In genomic region chr5:137737400-137737940, GRCm38 (mm10) we compare ENCODE assay signal across 11 mouse cellular contexts. TPM values are rescaled to one million over a fixed set of nuclear protein-coding genes. Genes with fewer than 3 reads are reported as not detected.
DNase-seq lines count a peak whose midpoint lies in the region; ATAC-seq and TF ChIP-seq lines count a peak whose summit lies in the region.
"Had no signal": no experiment of that assay in that cellular context is flagged by ENCODE, and none has a peak within 500 bp of the region (broad histone marks: within the 10 kb centered on the region; RNA-seq: fewer than 3 reads in every experiment).

No protein-coding gene starts in this region.

- H3K4me2 ChIP-seq in heart, embryonic 12.5 days: no peak overlapping the region
- H3K4me2 ChIP-seq in CH12.LX (ENCODE audit: insufficient read depth, low read depth, poor library complexity, severe bottlenecking): no peak overlapping the region
- peak overlapping the region; percentile 72; the same call in 1 of the 2 replicates for H3K4me2 ChIP-seq in hindbrain, postnatal 0 days (ENCODE audit: low read depth, low read length)
- H3K4me2 ChIP-seq in intestine, embryonic 16.5 days (ENCODE audit: low read depth, low read length): no peak overlapping the region
- H3K4me2 ChIP-seq: liver, embryonic 13.5 days had no signal

- no peaks in the 10 kb centered on the region for H3K9me3 ChIP-seq in heart, embryonic 12.5 days (replicated peaks)
- H3K9me3 ChIP-seq in CH12.LX (replicated peaks; ENCODE audit: low read length): no peaks in the 10 kb centered on the region
- H3K9me3 ChIP-seq in hindbrain, postnatal 0 days (ENCODE audit: low read length): no peaks in the 10 kb centered on the region
- no peaks in the 10 kb centered on the region for H3K9me3 ChIP-seq in intestine, embryonic 16.5 days (ENCODE audit: control insufficient read depth, low read length)
- H3K9me3 ChIP-seq: liver, embryonic 13.5 days; megakaryocyte, embryonic 14.5 days had no signal

- WGBS in heart, embryonic 12.5 days: 87% methylated on average over 6 of the region's 6 CpGs
- 76% methylated on average over 6 of the region's 6 CpGs for WGBS in hindbrain, postnatal 0 days
- 79% methylated on average over 5 of the region's 6 CpGs for WGBS in intestine, embryonic 16.5 days

- no peaks in the 10 kb centered on the region for H3K79me2 ChIP-seq in CH12.LX (replicated peaks; ENCODE audit: control insufficient read depth, extremely low read depth, insufficient read depth, poor library complexity, severe bottlenecking)

- peak overlapping the region; percentile 11; the same call in 1 of the 2 replicates for H3K9ac ChIP-seq in heart, embryonic 12.5 days
- H3K9ac ChIP-seq in CH12.LX (ENCODE audit: insufficient read depth, low read depth): no peak overlapping the region
- peak overlapping the region; percentile 81; the same call in 1 of the 2 replicates for H3K9ac ChIP-seq in hindbrain, postnatal 0 days (replicated peaks; ENCODE audit: low read length)
- no peak overlapping the region for H3K9ac ChIP-seq in intestine, embryonic 16.5 days (ENCODE audit: low read depth, low read length)
- H3K9ac ChIP-seq: liver, embryonic 13.5 days had no signal

- intact Hi-C loops in heart, postnatal 14 days (cut with DNase I): no loop called here

- peaks cover 34% of the 10 kb centered on the region for H3K36me3 ChIP-seq in heart, embryonic 12.5 days
- H3K36me3 ChIP-seq in CH12.LX (replicated peaks in 1 of 2; ENCODE audit: control insufficient read depth in 1 of 2, insufficient read depth in 1 of 2, low read length in 1 of 2): peaks cover 0 to 6% of the 10 kb centered on the region in 2 experiments
- H3K36me3 ChIP-seq in hindbrain, postnatal 0 days (ENCODE audit: insufficient read depth, low read length): peaks cover 8% of the 10 kb centered on the region
- peaks cover 5% of the 10 kb centered on the region; the same call in 1 of the 2 replicates for H3K36me3 ChIP-seq in intestine, embryonic 16.5 days (ENCODE audit: control insufficient read depth, insufficient read depth, low read length)
- H3K36me3 ChIP-seq: liver, embryonic 13.5 days had no signal

- TF ChIP-seq CTCF in CH12.LX (conservative IDR thresholded peaks at IDR 0.05 in 1 of 2, IDR thresholded peaks at IDR 0.05 in 1 of 2; ENCODE audit: low read depth in 2 of 2, low read length in 2 of 2): no peak
- TF ChIP-seq CTCF in brain, embryonic 14.5 days (IDR thresholded peaks at IDR 0.05; ENCODE audit: borderline replicate concordance, extremely low read depth, insufficient read depth, insufficient read length): no peak
- TF ChIP-seq CTCF in hindbrain, postnatal 0 days (IDR thresholded peaks at IDR 0.05; ENCODE audit: low read depth): no peak

- 0 out of 2 replicates have a peak, but pooled peaks cover under 1% of the 10 kb centered on the region for H3K27me3 ChIP-seq in heart, embryonic 12.5 days (replicated peaks)
- peaks cover 2% of the 10 kb centered on the region for H3K27me3 ChIP-seq in CH12.LX (replicated peaks)
- no peaks in the 10 kb centered on the region for H3K27me3 ChIP-seq in hindbrain, postnatal 0 days (ENCODE audit: insufficient read depth, low read length)
- H3K27me3 ChIP-seq in intestine, embryonic 16.5 days (replicated peaks; ENCODE audit: control insufficient read depth, insufficient read depth, low read length): no peaks in the 10 kb centered on the region
- H3K27me3 ChIP-seq: liver, embryonic 13.5 days had no signal

- dilution Hi-C loops in CH12.LX (cut with MboI; ENCODE audit: extremely low pct_ligation_motif_present, extremely low pct_unique_long_range_greater_than_20kb, low sequenced_read_pairs): no loop called here

- no peak for DNase-seq in heart, postnatal 14 days
- no peak for DNase-seq in CH12.LX (ENCODE audit: extremely low read depth)
- peak; percentile 80 for DNase-seq in brain, embryonic 14.5 days (ENCODE audit: low read depth)
- peak; percentile 73 for DNase-seq in hindbrain, postnatal 0 days (ENCODE audit: low spot score)
- no peak for DNase-seq in ovary, postnatal 10 days (ENCODE audit: low spot score)
- DNase-seq in urinary bladder, postnatal 10 days (ENCODE audit: low spot score): no peak
- DNase-seq: liver, embryonic 13.5 days had no signal

- no peak overlapping the region for H3K27ac ChIP-seq in heart, embryonic 12.5 days (ENCODE audit: poor library complexity, severe bottlenecking)
- no peak overlapping the region for H3K27ac ChIP-seq in CH12.LX (ENCODE audit: insufficient read depth, low read depth)
- H3K27ac ChIP-seq in hindbrain, postnatal 0 days: peak overlapping the region; percentile 83; the same call in 1 of the 2 replicates
- no peak overlapping the region for H3K27ac ChIP-seq in intestine, embryonic 16.5 days (ENCODE audit: low read length)
- H3K27ac ChIP-seq: liver, embryonic 13.5 days had no signal

- peaks cover 41% of the 10 kb centered on the region for H3K4me1 ChIP-seq in heart, embryonic 12.5 days (replicated peaks)
- peaks cover 0 to 17% of the 10 kb centered on the region in 2 experiments; a peak in 2 of 4 replicates for H3K4me1 ChIP-seq in CH12.LX (ENCODE audit: control insufficient read depth in 1 of 2, insufficient read depth in 2 of 2)
- H3K4me1 ChIP-seq in hindbrain, postnatal 0 days (ENCODE audit: insufficient read depth, low read length): peaks cover 44% of the 10 kb centered on the region
- H3K4me1 ChIP-seq in intestine, embryonic 16.5 days (ENCODE audit: control insufficient read depth, insufficient read depth, low read length): peaks cover 19% of the 10 kb centered on the region

- ATAC-seq in heart, embryonic 12.5 days (ENCODE audit: insufficient number of reproducible peaks, low FRiP score): no peak
- ATAC-seq in hindbrain, postnatal 0 days: no peak
- ATAC-seq in intestine, embryonic 16.5 days: no peak

- H3K4me3 ChIP-seq in heart, embryonic 12.5 days: no peak overlapping the region
- H3K4me3 ChIP-seq in CH12.LX (replicated peaks in 1 of 3; ENCODE audit: low read depth in 2 of 3, low read length in 2 of 3, poor library complexity in 1 of 3): no peak overlapping the region
- no peak overlapping the region for H3K4me3 ChIP-seq in hindbrain, postnatal 0 days (ENCODE audit: low read length)
- H3K4me3 ChIP-seq in intestine, embryonic 16.5 days (ENCODE audit: low read length): no peak overlapping the region
- H3K4me3 ChIP-seq: erythroblast, embryonic 14.5 days; liver, embryonic 13.5 days had no signal

- no peak for TF ChIP-seq EP300 in CH12.LX (IDR thresholded peaks at IDR 0.05; ENCODE audit: low read length)

- no peak for TF ChIP-seq RAD21 in CH12.LX (IDR thresholded peaks at IDR 0.05; ENCODE audit: low read depth, low read length)

- in situ Hi-C loops in CH12.LX (cut with MboI; ENCODE audit: low pct_ligation_motif_present, low pct_unique_long_range_greater_than_20kb, low sequenced_read_pairs): no loop called here

- no peak for TF ChIP-seq POLR2A in CH12.LX (IDR thresholded peaks at IDR 0.05; ENCODE audit: low read depth, low read length)
- TF ChIP-seq POLR2A in brain, embryonic 14.5 days (IDR thresholded peaks at IDR 0.05; ENCODE audit: borderline replicate concordance, extremely low read depth, insufficient read depth, insufficient read length, poor library complexity, severe bottlenecking): no peak

RNA-seq across cellular contexts. Expression of gene Nyap1, which starts 3.9 kb away (rescaled TPM):
- polyA plus RNA-seq in heart, embryonic 12.5 days (2016; fragmentation: Nextera tagmentation; extraction: Ambion mirVana): 1.2 and 1.7 TPM in 2 replicates
- total RNA-seq in heart, postnatal 14 days (2021): 1 to 10 TPM; 1.4 to 1.8 TPM
- total RNA-seq in CH12.LX (2012; rRNA removed) (0.67 and 1.4 TPM in 2 replicates), CH12.LX (2014; rRNA removed) (0.28 and 0.34 TPM in 2 replicates)
- 0.35 and 0.43 TPM in 2 replicates for polyA plus RNA-seq in CH12.LX (2012; ENCODE audit: insufficient read length, low read depth)
- polyA plus RNA-seq in brain, embryonic 14.5 days (2012; rRNA removed): 208 and 219 TPM in 2 replicates
- total RNA-seq in hindbrain, postnatal 0 days (2014; rRNA removed): 192 and 215 TPM in 2 replicates
- polyA plus RNA-seq in hindbrain, postnatal 0 days (2015; fragmentation: Nextera tagmentation; extraction: Ambion mirVana): 30.0 and 33.2 TPM in 2 replicates
- polyA plus RNA-seq in intestine, embryonic 16.5 days (2015; fragmentation: Nextera tagmentation; extraction: Ambion mirVana): 2.2 and 2.3 TPM in 2 replicates

RNA-seq across cellular contexts. Expression of gene Tsc22d4, which starts 8.1 kb away (rescaled TPM):
- polyA plus RNA-seq in heart, embryonic 12.5 days (2016; fragmentation: Nextera tagmentation; extraction: Ambion mirVana): 144 and 154 TPM in 2 replicates
- 100 to 1,000 TPM; 287 to 312 TPM for total RNA-seq in heart, postnatal 14 days (2021)
- 32.0 and 39.9 TPM in 2 replicates for total RNA-seq in CH12.LX (2012; rRNA removed)
- total RNA-seq in CH12.LX (2014; rRNA removed): 26.4 and 28.2 TPM in 2 replicates
- 91.2 and 103 TPM in 2 replicates for polyA plus RNA-seq in CH12.LX (2012; ENCODE audit: insufficient read length, low read depth)
- 51.8 and 53.7 TPM in 2 replicates for polyA plus RNA-seq in brain, embryonic 14.5 days (2012; rRNA removed)
- 383 and 444 TPM in 2 replicates for total RNA-seq in hindbrain, postnatal 0 days (2014; rRNA removed)
- polyA plus RNA-seq in hindbrain, postnatal 0 days (2015; fragmentation: Nextera tagmentation; extraction: Ambion mirVana): 251 and 270 TPM in 2 replicates
- 116 and 122 TPM in 2 replicates for polyA plus RNA-seq in intestine, embryonic 16.5 days (2015; fragmentation: Nextera tagmentation; extraction: Ambion mirVana)

RNA-seq across cellular contexts. Expression of gene Ppp1r35, which starts 41.2 kb away (rescaled TPM):
- polyA plus RNA-seq in heart, embryonic 12.5 days (2016; fragmentation: Nextera tagmentation; extraction: Ambion mirVana): 28.0 and 31.8 TPM in 2 replicates
- total RNA-seq in heart, postnatal 14 days (2021): 10 to 100 TPM; 13.9 to 14.0 TPM
- total RNA-seq in CH12.LX (2012; rRNA removed) (31.6 and 34.6 TPM in 2 replicates), CH12.LX (2014; rRNA removed) (11.8 and 17.3 TPM in 2 replicates)
- polyA plus RNA-seq in CH12.LX (2012; ENCODE audit: insufficient read length, low read depth): 23.3 and 24.1 TPM in 2 replicates
- 47.7 and 81.6 TPM in 2 replicates for polyA plus RNA-seq in brain, embryonic 14.5 days (2012; rRNA removed)
- 52.8 and 67.0 TPM in 2 replicates for total RNA-seq in hindbrain, postnatal 0 days (2014; rRNA removed)
- 35.5 and 37.1 TPM in 2 replicates for polyA plus RNA-seq in hindbrain, postnatal 0 days (2015; fragmentation: Nextera tagmentation; extraction: Ambion mirVana)
- 19.3 and 19.8 TPM in 2 replicates for polyA plus RNA-seq in intestine, embryonic 16.5 days (2015; fragmentation: Nextera tagmentation; extraction: Ambion mirVana)

RNA-seq across cellular contexts. Expression of gene Mepce, which starts 50.0 kb away (rescaled TPM):
- 8.8 and 11.0 TPM in 2 replicates for polyA plus RNA-seq in heart, embryonic 12.5 days (2016; fragmentation: Nextera tagmentation; extraction: Ambion mirVana)
- 10 to 100 TPM; 32.7 to 33.0 TPM for total RNA-seq in heart, postnatal 14 days (2021)
- 32.7 and 38.5 TPM in 2 replicates for total RNA-seq in CH12.LX (2012; rRNA removed)
- total RNA-seq in CH12.LX (2014; rRNA removed): 31.1 and 37.3 TPM in 2 replicates
- 42.4 and 43.7 TPM in 2 replicates for polyA plus RNA-seq in CH12.LX (2012; ENCODE audit: insufficient read length, low read depth)
- polyA plus RNA-seq in brain, embryonic 14.5 days (2012; rRNA removed): 35.7 and 38.5 TPM in 2 replicates
- 40.3 and 49.2 TPM in 2 replicates for total RNA-seq in hindbrain, postnatal 0 days (2014; rRNA removed)
- 16.8 and 17.1 TPM in 2 replicates for polyA plus RNA-seq in hindbrain, postnatal 0 days (2015; fragmentation: Nextera tagmentation; extraction: Ambion mirVana)
- polyA plus RNA-seq in intestine, embryonic 16.5 days (2015; fragmentation: Nextera tagmentation; extraction: Ambion mirVana): 7.1 and 7.4 TPM in 2 replicates

RNA-seq across cellular contexts. Expression of gene Zcwpw1, which starts 50.1 kb away (rescaled TPM):
- polyA plus RNA-seq in heart, embryonic 12.5 days (2016; fragmentation: Nextera tagmentation; extraction: Ambion mirVana): 10.9 and 11.4 TPM in 2 replicates
- total RNA-seq in heart, postnatal 14 days (2021): 1 to 10 TPM; 1.1 to 1.3 TPM
- 1.3 and 1.9 TPM in 2 replicates for total RNA-seq in CH12.LX (2012; rRNA removed)
- 2.3 and 3.0 TPM in 2 replicates for total RNA-seq in CH12.LX (2014; rRNA removed)
- 1.5 and 2.8 TPM in 2 replicates for polyA plus RNA-seq in CH12.LX (2012; ENCODE audit: insufficient read length, low read depth)
- polyA plus RNA-seq in brain, embryonic 14.5 days (2012; rRNA removed): 8.1 and 8.2 TPM in 2 replicates
- 3.8 and 4.9 TPM in 2 replicates for total RNA-seq in hindbrain, postnatal 0 days (2014; rRNA removed)
- 11.4 TPM in 2 replicates for polyA plus RNA-seq in hindbrain, postnatal 0 days (2015; fragmentation: Nextera tagmentation; extraction: Ambion mirVana)
- polyA plus RNA-seq in intestine, embryonic 16.5 days (2015; fragmentation: Nextera tagmentation; extraction: Ambion mirVana): 11.0 and 11.8 TPM in 2 replicates

Comparison
In these comparisons a context has a peak if more than half of its experiments do, and no peak if none do; other contexts are left out.
1. H3K9ac ChIP-seq: peak in heart, embryonic 12.5 days (single experiment) and hindbrain, postnatal 0 days (single experiment); none in CH12.LX (single experiment) and intestine, embryonic 16.5 days (single experiment).
2. DNase-seq: peak in brain, embryonic 14.5 days (single experiment) and hindbrain, postnatal 0 days (single experiment); none in heart, postnatal 14 days (0 of 2), CH12.LX (single experiment), ovary, postnatal 10 days (single experiment) and urinary bladder, postnatal 10 days (single experiment).